9 mouse cellular contexts compared by ENCODE assay signal in the genomic region with DNA sequence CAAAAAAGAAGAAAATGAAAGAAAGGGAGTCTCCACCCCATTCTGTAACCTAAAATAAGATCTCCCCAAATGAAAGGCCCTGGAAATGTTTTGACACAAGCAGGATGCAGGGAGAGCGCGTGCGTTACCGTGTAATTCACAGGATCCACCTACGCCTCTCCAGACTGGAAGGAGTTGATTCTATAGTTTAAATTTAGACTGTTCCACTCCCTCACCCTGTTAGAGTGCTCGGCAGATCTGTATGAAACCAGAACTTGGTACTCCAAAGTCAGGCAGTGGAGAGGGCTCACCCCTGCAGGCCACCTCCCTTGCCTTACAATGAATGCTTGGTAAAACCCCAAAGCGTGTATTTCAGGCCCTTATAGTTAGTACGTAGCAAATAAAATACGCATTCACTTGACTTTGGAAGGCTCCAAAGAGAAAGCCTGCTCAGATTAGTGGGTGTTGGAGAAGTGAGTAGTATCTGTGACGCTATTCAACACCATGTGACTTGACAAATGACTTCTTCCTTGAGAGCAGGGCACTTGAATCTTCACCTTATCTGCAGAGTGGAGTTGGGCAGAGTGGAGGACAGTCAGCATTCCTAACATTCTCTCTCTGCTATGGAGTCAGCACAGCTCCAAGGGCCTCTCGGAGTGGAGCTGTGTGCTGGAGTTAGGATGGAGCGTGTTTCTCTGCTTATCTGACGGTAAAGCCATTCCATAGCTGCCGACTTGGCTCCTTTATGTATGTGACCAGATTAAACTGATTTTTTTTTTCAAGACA. TPM values are rescaled to one million over a fixed set of nuclear protein-coding genes. Genes with fewer than 3 reads are reported as not detected.
A peak's percentile ranks its signal among the peaks of the same experiment; 100 is the strongest.
DNase-seq lines count a peak whose midpoint lies in the region; ATAC-seq and TF ChIP-seq lines count a peak whose summit lies in the region.
"Had no signal": no experiment of that assay in that cellular context is flagged by ENCODE, and none has a peak within 500 bp of the region (broad histone marks: within the 10 kb centered on the region; RNA-seq: fewer than 3 reads in every experiment).

No protein-coding gene starts in this region.

- H3K9me3 ChIP-seq in neural tube, embryonic 12.5 days = no peaks in the 10 kb centered on the region
- no peaks in the 10 kb centered on the region for H3K9me3 ChIP-seq in midbrain, embryonic 11.5 days (ENCODE audit: control insufficient read depth, low read length)

- intact Hi-C loops in gastrocnemius, adult 2 months (cut with DNase I) = no loop called here
- intact Hi-C loops in left cerebral cortex, adult 2 months (cut with DNase I) = no loop called here

- H3K4me3 ChIP-seq in gastrocnemius, adult 2 months = no peak overlapping the region
- H3K4me3 ChIP-seq in neural tube, embryonic 12.5 days = no peak overlapping the region
- no peak overlapping the region for H3K4me3 ChIP-seq in left cerebral cortex, adult 2 months
- no peak overlapping the region for H3K4me3 ChIP-seq in midbrain, embryonic 11.5 days (ENCODE audit: low read depth, low read length)
- H3K4me3 ChIP-seq: erythroblast, embryonic 14.5 days had no signal

- H3K9ac ChIP-seq in neural tube, embryonic 12.5 days = 0 out of 2 replicates have a peak overlapping the region, but pooled peaks have one; percentile 21
- H3K9ac ChIP-seq in midbrain, embryonic 11.5 days (ENCODE audit: low read length) = no peak overlapping the region

- peaks cover 56% of the 10 kb centered on the region for H3K4me1 ChIP-seq in neural tube, embryonic 12.5 days
- peaks cover 22% of the 10 kb centered on the region for H3K4me1 ChIP-seq in midbrain, embryonic 11.5 days (ENCODE audit: control insufficient read depth, insufficient read depth, low read length)

- ATAC-seq in neural tube, embryonic 12.5 days (ENCODE audit: low FRiP score, low read depth) = no peak
- no peak for ATAC-seq in megakaryocyte progenitor cell, adult 5-6 weeks (replicated peaks; ENCODE audit: poor library complexity)
- no peak for ATAC-seq in midbrain, embryonic 11.5 days (ENCODE audit: low FRiP score)

- H3K4me2 ChIP-seq in neural tube, embryonic 12.5 days (replicated peaks) = no peak overlapping the region
- no peak overlapping the region for H3K4me2 ChIP-seq in midbrain, embryonic 11.5 days

- H3K27me3 ChIP-seq in neural tube, embryonic 12.5 days (replicated peaks) = no peaks in the 10 kb centered on the region
- no peaks in the 10 kb centered on the region for H3K27me3 ChIP-seq in midbrain, embryonic 11.5 days (ENCODE audit: control insufficient read depth, insufficient read depth, low read length)

- peaks cover 41% of the 10 kb centered on the region for H3K36me3 ChIP-seq in neural tube, embryonic 12.5 days
- peaks cover 6% of the 10 kb centered on the region; the same call in 1 of the 2 replicates for H3K36me3 ChIP-seq in midbrain, embryonic 11.5 days (ENCODE audit: control insufficient read depth, insufficient read depth, low read length)

- DNase-seq in gastrocnemius, adult 2 months = no peak
- DNase-seq in gastrocnemius, postnatal 25 days = no peak
- DNase-seq in neural tube, embryonic 10.5 days (ENCODE audit: extremely low spot score, low spot score) = no peak
- peak; percentile 61 to 65 for DNase-seq in left cerebral cortex, adult 2 months (ENCODE audit: extremely low spot score in 1 of 2, low spot score in 2 of 2)
- DNase-seq in yolk sac, embryonic 10.5 days (ENCODE audit: low spot score) = peak; percentile 79
- DNase-seq in midbrain, embryonic 11.5 days (ENCODE audit: low spot score, missing footprints) = no peak

- peak overlapping the region; percentile 64; the same call in 1 of the 2 replicates for H3K27ac ChIP-seq in gastrocnemius, adult 2 months
- no peak overlapping the region for H3K27ac ChIP-seq in neural tube, embryonic 12.5 days
- peak overlapping the region; percentile 20 for H3K27ac ChIP-seq in left cerebral cortex, adult 2 months
- H3K27ac ChIP-seq in midbrain, embryonic 11.5 days (ENCODE audit: low read depth, low read length) = no peak overlapping the region

- 82% methylated on average over 14 of the region's 14 CpGs for WGBS in neural tube, embryonic 12.5 days
- WGBS in midbrain, embryonic 11.5 days = 77% methylated on average over 14 of the region's 14 CpGs

- no peak for TF ChIP-seq CTCF in gastrocnemius, adult 2 months (IDR thresholded peaks at IDR 0.05)
- no peak for TF ChIP-seq CTCF in left cerebral cortex, adult 2 months (IDR thresholded peaks at IDR 0.05)

RNA-seq across cellular contexts. Expression of gene Atp1a1, which starts 8.4 kb away (rescaled TPM):
- total RNA-seq in gastrocnemius, adult 2 months (2021) = 10 to 100 TPM; 80.1 to 81.1 TPM
- 10 to 100 TPM; 39.6 to 64.7 TPM for total RNA-seq in gastrocnemius, postnatal 25 days (2021)
- polyA plus RNA-seq in neural tube, embryonic 12.5 days (2016; fragmentation: Nextera tagmentation; extraction: Ambion mirVana) = 61.1 and 68.3 TPM in 2 replicates
- total RNA-seq in left cerebral cortex, adult 2 months (2021) = 1,000 to 10,000 TPM; 1,018 to 1,116 TPM
- 69.5 and 75.2 TPM in 2 replicates for total RNA-seq in megakaryocyte progenitor cell, adult 5-6 weeks (2015)
- 126 and 129 TPM in 2 replicates for total RNA-seq in megakaryocyte progenitor cell, adult 5-6 weeks (2017)
- polyA plus RNA-seq in midbrain, embryonic 11.5 days (2014; fragmentation: Nextera tagmentation; extraction: Ambion mirVana) = 81.3 and 87.0 TPM in 2 replicates

Comparison
In these comparisons a context has a peak if more than half of its experiments do, and no peak if none do; other contexts are left out.
1. DNase-seq: peak in left cerebral cortex, adult 2 months (2 of 2) and yolk sac, embryonic 10.5 days (single experiment); none in gastrocnemius, adult 2 months (single experiment), gastrocnemius, postnatal 25 days (single experiment), neural tube, embryonic 10.5 days (single experiment) and midbrain, embryonic 11.5 days (single experiment).
2. H3K27ac ChIP-seq: peak in gastrocnemius, adult 2 months (single experiment) and left cerebral cortex, adult 2 months (single experiment); none in neural tube, embryonic 12.5 days (single experiment) and midbrain, embryonic 11.5 days (single experiment).
3. RNA of gene Atp1a1, which starts 8.4 kb away (total RNA-seq): 1,018 to 1,116 TPM in left cerebral cortex, adult 2 months; 69.5 to 129 TPM in megakaryocyte progenitor cell, adult 5-6 weeks, 80.1 to 81.1 TPM in gastrocnemius, adult 2 months and 39.6 to 64.7 TPM in gastrocnemius, postnatal 25 days; every median in the first group is over 4 times any median in the second.